Mouse (Mus musculus) intestine, embryonic 15.5 days (tissue): Measurements from ENCODE around the gene Usp20. TPM values are rescaled to one million over a fixed set of nuclear protein-coding genes. Genes with fewer than 3 reads are reported as not detected.

Source experiments
- ATAC-seq: fragments of 200-750 bp; cut with Nextera tagmentation; 2 replicates; pipeline ENCODE4 v1.8.0; 2017; ENCODE audit warnings: moderate TSS enrichment, moderate library complexity
- H3K27ac ChIP-seq: fragments of 300-500 bp; sonication (generic); 2 replicates; pipeline ENCODE4 v1.5.1; 2015; ENCODE audit warnings: mild to moderate bottlenecking, inconsistent platforms
- H3K27me3 ChIP-seq: fragments of 300-500 bp; sonication (generic); replicated peaks from 2 replicates; pipeline ENCODE4 v1.6.1; 2015; ENCODE audit warnings: inconsistent platforms
- H3K36me3 ChIP-seq: fragments of 300-500 bp; sonication (generic); 2 replicates; pipeline ENCODE4 v1.6.1; 2015; ENCODE audit warnings: inconsistent platforms
- H3K4me1 ChIP-seq: fragments of 300-500 bp; sonication (generic); replicated peaks from 2 replicates; pipeline ENCODE4 v1.6.1; 2015; ENCODE audit warnings: inconsistent platforms
- H3K4me2 ChIP-seq: fragments of 300-500 bp; sonication (generic); replicated peaks from 2 replicates; pipeline ENCODE4 v1.6.1; 2015; ENCODE audit warnings: mild to moderate bottlenecking, inconsistent platforms
- H3K4me3 ChIP-seq: fragments of 300-500 bp; sonication (generic); replicated peaks from 2 replicates; pipeline ENCODE4 v1.5.1; 2015; ENCODE audit warnings: inconsistent platforms
- H3K9ac ChIP-seq: fragments of 300-500 bp; sonication (generic); 2 replicates; pipeline ENCODE4 v1.6.1; 2015; ENCODE audit warnings: inconsistent platforms
- H3K9me3 ChIP-seq: fragments of 300-500 bp; sonication (generic); 2 replicates; pipeline ENCODE4 v1.6.1; 2016; ENCODE audit warnings: inconsistent platforms
- WGBS: fragments of 180-500 bp; shearing (Covaris S2); methylation state at CpG from one replicate; pipeline ENCODE4 v1.1.7; 2015; 5-methylcytosine and 5-hydroxymethylcytosine counted together
- polyA plus RNA-seq: library from polyadenylated mRNA; unstranded; fragments of >200 nt; fragmentation: Nextera tagmentation; extraction: Ambion mirVana; gene quantifications from 2 replicates; pipeline ENCODE4 v1.2.1, GENCODE M21; 2015

Usp20 gene
- polyA plus RNA-seq, 1 experiment from 2014 or later: 11.9 TPM

DNA sequence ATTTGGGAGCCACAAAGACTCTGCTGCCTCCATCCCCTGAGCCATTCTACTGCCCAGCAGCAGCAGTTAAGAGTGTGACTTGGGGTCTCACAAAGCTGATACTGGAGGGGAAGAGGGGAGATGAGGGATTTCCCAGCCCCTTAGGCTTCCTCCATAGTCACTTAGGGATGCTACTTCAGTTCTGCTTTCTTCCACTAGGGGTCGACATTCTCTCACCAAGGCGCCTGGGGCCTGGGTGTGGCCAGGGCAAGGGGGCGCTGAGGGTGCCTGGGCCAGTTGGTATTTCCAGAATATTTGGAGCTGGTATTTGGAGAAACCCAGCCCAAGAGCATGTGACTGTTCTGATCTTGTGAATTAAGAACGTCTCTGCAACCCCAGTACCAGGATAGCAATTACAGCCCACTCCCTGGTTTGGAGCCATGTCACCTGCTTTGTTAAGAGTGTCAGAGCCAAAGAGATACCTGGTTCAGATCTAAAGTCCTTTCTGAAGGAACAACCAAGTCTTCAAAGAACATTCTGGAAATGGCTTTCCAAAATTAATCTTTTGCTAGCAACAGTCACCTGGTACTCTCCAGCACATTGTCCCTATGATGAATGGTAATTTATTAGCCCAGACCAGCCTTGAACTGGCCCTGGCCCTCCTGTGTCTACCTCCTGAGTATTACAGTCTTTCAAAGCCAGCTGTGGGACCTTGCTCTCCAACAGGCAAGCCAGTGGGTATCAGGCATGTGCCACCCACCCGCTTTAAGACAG lies 42.7 kb downstream of the Usp20 start:
- no peaks in the 10 kb centered on the region for H3K4me1 ChIP-seq
- ATAC-seq: peak; percentile 61; the same call in 1 of the 2 replicates
- no peaks in the 10 kb centered on the region for H3K9me3 ChIP-seq
- no peak overlapping the region for H3K27ac ChIP-seq
- no peak overlapping the region for H3K4me3 ChIP-seq
- peaks cover 11% of the 10 kb centered on the region for H3K36me3 ChIP-seq
- WGBS: 27% methylated on average over 5 of the region's 5 CpGs
- H3K27me3 ChIP-seq: no peaks in the 10 kb centered on the region
- H3K9ac ChIP-seq: no peak overlapping the region
- no peak overlapping the region for H3K4me2 ChIP-seq

DNA sequence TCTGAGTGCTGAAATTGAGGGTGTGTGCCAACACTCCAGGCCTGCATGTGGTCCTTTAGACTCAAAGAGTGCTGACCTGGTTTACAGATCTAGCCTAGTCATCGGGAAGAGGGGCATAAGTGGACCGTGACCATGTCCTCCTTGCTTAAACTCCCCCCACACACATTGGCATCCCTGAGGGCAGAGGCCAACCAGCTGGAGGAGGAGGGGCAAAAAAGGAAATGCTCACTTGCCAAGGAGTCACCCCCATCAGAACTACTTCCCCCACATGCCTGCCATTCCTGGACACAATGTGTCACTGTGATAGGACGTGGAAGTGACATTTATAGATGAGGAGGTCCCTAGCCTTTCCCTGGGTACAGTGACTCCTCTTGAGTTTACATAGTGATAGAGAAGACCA lies 43.4 kb downstream of the Usp20 start:
- 79% methylated on average over 3 of the region's 3 CpGs for WGBS
- no peak for ATAC-seq
- Histone ChIP-seq H3K4me2 (no peak overlapping the region), H3K36me3 (peaks cover 13% of the 10 kb centered on the region), H3K9ac (no peak overlapping the region), H3K4me3 (no peak overlapping the region), H3K4me1 (no peaks in the 10 kb centered on the region), H3K9me3 (no peaks in the 10 kb centered on the region), H3K27ac (no peak overlapping the region), H3K27me3 (no peaks in the 10 kb centered on the region)

DNA sequence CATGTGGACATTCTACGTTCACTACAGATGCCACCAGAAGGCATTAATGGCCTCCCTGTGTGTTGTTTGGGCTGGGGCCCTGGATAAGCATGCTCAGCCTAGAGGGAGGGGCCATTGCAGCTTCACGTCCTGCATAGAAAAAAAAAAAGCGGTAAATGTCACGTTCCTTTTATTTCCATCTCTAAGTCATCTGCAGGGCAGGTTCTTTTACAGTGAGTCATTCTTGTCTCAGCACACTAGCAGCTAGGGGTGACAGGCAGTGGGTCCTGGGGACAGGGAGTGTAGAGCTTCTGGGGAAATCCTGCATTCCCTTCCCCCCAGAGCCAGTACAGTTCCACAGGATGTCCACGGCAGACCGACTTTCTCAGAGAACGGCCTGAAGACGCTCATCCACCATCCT lies 44.6 kb downstream of the Usp20 start:
- 62% methylated on average over 8 of the region's 8 CpGs for WGBS
- Histone ChIP-seq H3K27me3 (no peaks in the 10 kb centered on the region), H3K4me3 (no peak overlapping the region), H3K27ac (no peak overlapping the region), H3K36me3 (peaks cover 12% of the 10 kb centered on the region), H3K9ac (no peak overlapping the region), H3K9me3 (no peaks in the 10 kb centered on the region), H3K4me1 (no peaks in the 10 kb centered on the region), H3K4me2 (no peak overlapping the region)
- ATAC-seq: no peak; the same call in 1 of the 2 replicates

DNA sequence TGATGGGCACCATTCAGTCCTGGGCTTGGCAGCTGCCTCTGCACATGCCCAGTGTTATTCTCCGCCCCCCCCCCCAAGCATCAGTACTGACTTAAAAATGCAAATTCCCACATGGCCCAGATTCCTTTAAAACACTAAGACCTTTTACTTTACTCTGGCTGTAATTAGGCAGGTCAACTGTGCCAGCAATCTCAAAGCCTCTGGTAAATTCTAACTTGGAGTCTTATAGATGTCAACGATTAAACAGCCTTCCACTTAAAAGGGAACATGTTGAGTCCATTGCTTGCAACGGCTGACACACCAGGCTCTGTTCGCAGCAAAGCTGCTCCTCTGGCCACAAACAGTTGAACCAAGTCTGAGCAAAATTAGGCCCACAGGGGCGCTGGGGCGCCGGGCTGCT lies 49.9 kb downstream of the Usp20 start:
- 92% methylated on average over 7 of the region's 7 CpGs for WGBS
- ATAC-seq: no peak
- H3K36me3 ChIP-seq: peaks cover 42% of the 10 kb centered on the region

DNA sequence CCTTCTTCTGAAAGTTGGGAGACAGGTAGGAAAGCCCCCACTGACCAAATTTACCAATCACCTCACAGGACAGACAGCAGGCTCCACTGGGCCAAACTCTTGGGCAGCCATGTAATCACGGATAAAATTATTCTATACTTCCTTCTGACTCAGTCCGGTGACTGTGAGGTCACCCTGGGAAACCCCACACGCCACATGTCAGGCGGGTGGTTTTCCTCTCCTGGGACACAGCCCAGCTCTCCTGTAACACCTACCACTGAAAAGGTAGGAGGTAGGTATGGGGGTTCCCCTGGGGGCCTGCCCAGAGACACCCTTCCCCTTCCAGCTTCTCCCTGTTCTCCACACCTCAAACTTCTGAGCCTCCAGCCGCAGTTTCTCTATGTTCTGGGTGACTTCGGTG lies 54.7 kb downstream of the Usp20 start:
- 95% methylated on average over 6 of the region's 6 CpGs for WGBS
- Histone ChIP-seq H3K4me2 (no peak overlapping the region), H3K9me3 (no peaks in the 10 kb centered on the region), H3K27me3 (no peaks in the 10 kb centered on the region), H3K9ac (no peak overlapping the region), H3K27ac (no peak overlapping the region), H3K4me3 (no peak overlapping the region), H3K4me1 (no peaks in the 10 kb centered on the region), H3K36me3 (peaks cover 43% of the 10 kb centered on the region)
- ATAC-seq: no peak

More for the DNA sequence above, 49.9 kb downstream of the Usp20 start:
- Histone ChIP-seq H3K9me3 (no peaks in the 10 kb centered on the region), H3K4me2 (no peak overlapping the region), H3K27me3 (no peaks in the 10 kb centered on the region), H3K4me3 (no peak overlapping the region), H3K4me1 (no peaks in the 10 kb centered on the region), H3K9ac (no peak overlapping the region), H3K27ac (no peak overlapping the region)

DNA sequence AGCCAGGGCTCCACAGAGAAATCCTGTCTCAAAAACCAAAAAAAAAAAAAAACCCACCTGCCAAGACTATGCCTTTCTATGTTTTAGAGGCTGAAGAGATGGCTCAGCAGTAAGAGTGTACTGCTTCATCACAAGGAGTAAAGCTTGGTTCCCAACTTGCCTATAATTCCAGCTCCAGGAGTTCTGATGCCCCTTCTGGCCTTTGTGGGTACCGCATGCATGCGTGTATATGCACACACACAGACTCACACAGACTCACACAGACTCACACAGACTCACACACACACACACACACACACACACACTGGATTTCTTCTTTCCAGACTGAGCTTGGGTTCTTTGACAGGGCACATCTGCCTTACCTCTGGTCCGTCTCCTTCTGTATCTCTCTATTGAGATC lies 58.0 kb downstream of the Usp20 start:
- peaks cover 31% of the 10 kb centered on the region for H3K36me3 ChIP-seq
- 100% methylated on average over 3 of the region's 3 CpGs for WGBS
- H3K4me1 ChIP-seq: no peaks in the 10 kb centered on the region

DNA sequence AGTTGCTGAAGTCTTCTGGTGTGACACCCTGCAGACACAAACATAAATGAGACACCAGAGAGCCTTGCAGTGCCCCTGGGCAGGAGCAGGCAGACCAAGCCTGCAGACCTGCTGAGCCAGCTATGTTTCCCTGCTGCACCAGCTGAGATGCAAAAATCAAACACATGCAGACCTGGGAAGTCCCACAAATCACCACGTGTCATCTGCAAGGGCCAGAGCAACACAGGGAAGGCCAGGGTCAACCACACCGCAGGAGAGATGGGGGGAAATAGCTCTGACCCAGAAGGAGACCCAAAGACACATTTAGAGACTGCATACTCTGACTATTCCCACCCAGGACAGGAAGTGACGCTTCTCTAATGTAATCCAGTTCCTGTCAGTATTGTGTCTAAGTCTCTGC lies 58.4 kb downstream of the Usp20 start:
- Histone ChIP-seq H3K27ac (no peak overlapping the region), H3K36me3 (peaks cover 30% of the 10 kb centered on the region), H3K9me3 (no peaks in the 10 kb centered on the region), H3K4me3 (no peak overlapping the region), H3K9ac (no peak overlapping the region), H3K4me1 (no peaks in the 10 kb centered on the region), H3K4me2 (no peak overlapping the region), H3K27me3 (no peaks in the 10 kb centered on the region)
- 88% methylated on average over 3 of the region's 3 CpGs for WGBS
- ATAC-seq: no peak

More for the DNA sequence above, 58.0 kb downstream of the Usp20 start:
- no peak overlapping the region for H3K27ac ChIP-seq
- H3K4me3 ChIP-seq: no peak overlapping the region
- H3K9ac ChIP-seq: no peak overlapping the region
- H3K4me2 ChIP-seq: no peak overlapping the region
- no peaks in the 10 kb centered on the region for H3K9me3 ChIP-seq
- H3K27me3 ChIP-seq: no peaks in the 10 kb centered on the region
- ATAC-seq: no peak

DNA sequence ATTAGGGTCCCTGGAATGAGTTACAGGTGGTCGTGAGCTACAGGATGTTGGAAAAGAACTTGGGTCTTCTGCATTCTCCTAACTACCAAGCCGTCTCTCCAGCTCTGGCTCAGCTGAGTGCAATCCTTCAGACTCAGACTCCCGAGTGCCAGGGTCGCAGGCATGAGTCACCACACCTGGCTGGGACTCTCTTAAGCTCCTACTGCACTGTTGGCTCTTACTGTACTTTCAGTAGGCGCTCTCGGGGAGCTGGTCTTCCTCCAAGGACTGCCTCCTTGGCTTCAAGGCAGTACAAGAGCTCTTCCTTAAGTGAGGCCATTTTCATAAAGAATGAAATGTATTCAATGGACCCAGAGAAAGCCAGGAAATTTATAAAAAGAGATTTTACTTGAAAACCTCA lies 59.3 kb downstream of the Usp20 start:
- Histone ChIP-seq H3K27ac (no peak overlapping the region), H3K4me1 (no peaks in the 10 kb centered on the region), H3K9me3 (no peaks in the 10 kb centered on the region), H3K9ac (no peak overlapping the region), H3K36me3 (peaks cover 21% of the 10 kb centered on the region), H3K4me3 (no peak overlapping the region), H3K4me2 (no peak overlapping the region), H3K27me3 (no peaks in the 10 kb centered on the region)
- ATAC-seq: no peak
- 83% methylated on average over 6 of the region's 6 CpGs for WGBS

DNA sequence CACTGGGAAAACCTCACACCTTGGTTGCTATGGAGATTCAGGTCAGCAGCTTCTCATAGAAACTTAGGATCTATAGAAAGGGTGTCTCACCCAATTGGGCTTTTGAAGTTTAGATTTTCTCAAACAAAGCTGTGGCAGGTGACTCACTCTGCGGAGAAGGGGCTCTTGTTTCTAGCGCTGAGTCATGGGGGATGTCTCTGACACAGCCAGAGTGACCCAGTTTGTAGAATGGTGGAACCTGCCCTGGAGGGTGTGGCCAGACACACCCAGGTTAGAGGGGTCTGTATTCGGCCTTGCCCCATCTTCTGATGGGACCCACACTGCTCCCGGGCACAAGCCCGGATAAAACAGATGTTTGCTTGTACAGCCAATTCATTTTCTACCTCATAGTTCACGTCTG lies 60.8 kb downstream of the Usp20 start:
- WGBS: 77% methylated on average over 6 of the region's 6 CpGs
- H3K9ac ChIP-seq: no peak overlapping the region
- no peaks in the 10 kb centered on the region for H3K27me3 ChIP-seq
- no peaks in the 10 kb centered on the region for H3K9me3 ChIP-seq
- H3K4me2 ChIP-seq: no peak overlapping the region
- no peak overlapping the region for H3K27ac ChIP-seq
- ATAC-seq: no peak
- H3K36me3 ChIP-seq: peaks cover 14% of the 10 kb centered on the region; the same call in 1 of the 2 replicates
- H3K4me3 ChIP-seq: no peak overlapping the region
- no peaks in the 10 kb centered on the region for H3K4me1 ChIP-seq

DNA sequence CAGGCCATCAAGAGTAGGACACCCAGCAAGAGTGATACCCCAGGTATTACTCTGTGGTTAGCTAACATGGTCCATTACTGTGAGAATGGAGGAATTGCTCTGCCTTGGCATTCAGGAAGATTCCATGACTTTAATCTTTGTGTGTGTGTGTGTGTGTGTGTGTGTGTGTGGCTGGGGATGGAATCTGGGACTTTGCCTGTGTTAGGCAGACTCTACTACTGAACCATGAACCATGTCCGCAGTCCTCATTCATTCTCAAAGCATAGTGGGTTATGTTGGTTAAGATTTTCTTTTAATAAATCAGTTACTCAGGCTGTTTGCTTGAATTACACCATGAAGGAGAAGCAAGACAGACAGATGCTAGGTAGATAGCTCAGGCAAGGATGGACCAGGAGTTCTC lies 61.8 kb downstream of the Usp20 start:
- H3K27me3 ChIP-seq: no peaks in the 10 kb centered on the region
- ATAC-seq: no peak
- H3K4me2 ChIP-seq: no peak overlapping the region
- H3K27ac ChIP-seq: no peak overlapping the region
- 89% methylated on average over 1 of the region's 1 CpGs for WGBS
- no peaks in the 10 kb centered on the region for H3K4me1 ChIP-seq
- no peaks in the 10 kb centered on the region for H3K9me3 ChIP-seq
- H3K36me3 ChIP-seq: peaks cover 14% of the 10 kb centered on the region; the same call in 1 of the 2 replicates
- no peak overlapping the region for H3K4me3 ChIP-seq
- no peak overlapping the region for H3K9ac ChIP-seq

DNA sequence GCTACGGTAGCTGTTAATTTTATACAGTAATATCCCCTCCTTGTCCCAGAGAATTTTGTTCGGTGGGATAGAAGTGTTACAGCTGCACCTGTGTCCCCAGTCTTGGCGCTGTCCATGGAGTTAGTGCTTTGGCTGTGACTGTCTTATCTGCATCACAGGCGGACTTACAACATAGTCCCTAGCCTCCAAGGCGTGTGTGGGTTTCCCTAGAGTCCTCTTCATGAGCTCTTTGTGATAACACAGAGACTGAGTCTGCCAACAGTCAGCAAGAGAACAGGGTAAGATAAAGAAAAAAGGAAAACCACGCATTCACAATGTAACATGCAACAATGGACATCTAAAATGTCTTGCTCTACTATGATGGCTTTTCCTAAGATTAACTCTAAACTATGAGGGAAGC lies 66.0 kb downstream of the Usp20 start:
- H3K9me3 ChIP-seq: no peaks in the 10 kb centered on the region
- H3K9ac ChIP-seq: no peak overlapping the region
- no peaks in the 10 kb centered on the region for H3K36me3 ChIP-seq
- WGBS: 94% methylated on average over 6 of the region's 6 CpGs
- no peaks in the 10 kb centered on the region for H3K27me3 ChIP-seq
- no peak overlapping the region for H3K27ac ChIP-seq
- H3K4me2 ChIP-seq: no peak overlapping the region
- no peak for ATAC-seq
- no peaks in the 10 kb centered on the region for H3K4me1 ChIP-seq
- H3K4me3 ChIP-seq: no peak overlapping the region

DNA sequence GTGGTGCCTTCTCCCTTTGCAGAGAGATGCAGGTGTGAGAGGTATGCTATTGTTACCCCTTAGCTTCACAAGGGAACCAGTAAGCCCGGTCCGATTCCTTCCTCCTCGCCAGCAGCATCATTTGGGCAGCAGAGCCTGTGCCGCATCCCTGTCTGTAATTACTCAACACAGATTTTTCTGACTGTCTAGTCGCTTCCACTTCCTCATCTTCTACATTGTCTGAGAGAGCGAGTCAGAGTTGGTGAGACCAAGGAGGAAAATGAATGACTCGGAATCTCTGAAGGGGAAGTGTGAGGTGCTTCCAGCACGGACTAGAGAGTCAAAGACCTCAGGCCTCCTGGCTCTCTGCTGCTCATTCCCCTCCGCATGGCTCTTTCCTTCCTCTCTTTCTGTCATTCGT lies 70.4 kb downstream of the Usp20 start:
- Histone ChIP-seq H3K27ac (no peak overlapping the region), H3K9me3 (no peaks in the 10 kb centered on the region), H3K36me3 (peaks cover 3% of the 10 kb centered on the region; the same call in 1 of the 2 replicates), H3K27me3 (no peaks in the 10 kb centered on the region), H3K4me2 (no peak overlapping the region), H3K4me3 (no peak overlapping the region), H3K4me1 (no peaks in the 10 kb centered on the region), H3K9ac (no peak overlapping the region)
- 86% methylated on average over 10 of the region's 10 CpGs for WGBS
- ATAC-seq: no peak

DNA sequence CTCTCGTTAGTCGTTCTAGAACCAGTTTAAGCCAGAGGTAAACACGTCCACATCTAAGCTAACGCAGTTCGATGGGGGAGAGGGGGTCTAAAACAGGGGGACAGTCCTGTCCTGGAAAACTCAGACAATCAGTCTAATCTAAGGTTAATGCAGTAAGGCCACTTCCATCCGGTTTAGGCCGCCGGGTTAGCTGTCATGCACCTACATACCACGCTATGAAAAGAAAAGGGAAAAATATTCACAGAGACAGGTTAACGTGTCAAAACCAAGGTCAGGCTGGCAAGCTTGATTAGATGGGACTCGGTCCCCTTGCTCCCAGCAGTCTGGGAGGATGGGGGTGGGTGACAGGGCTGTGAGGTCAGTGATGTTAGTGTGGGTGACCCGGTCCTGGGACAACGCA lies 71.3 kb downstream of the Usp20 start:
- no peak overlapping the region for H3K4me3 ChIP-seq
- no peaks in the 10 kb centered on the region for H3K27me3 ChIP-seq
- H3K9me3 ChIP-seq: no peaks in the 10 kb centered on the region
- H3K4me2 ChIP-seq: no peak overlapping the region
- 90% methylated on average over 13 of the region's 13 CpGs for WGBS
- no peak for ATAC-seq
- H3K36me3 ChIP-seq: peaks cover 3% of the 10 kb centered on the region; the same call in 1 of the 2 replicates
- no peak overlapping the region for H3K9ac ChIP-seq
- no peak overlapping the region for H3K27ac ChIP-seq
- no peaks in the 10 kb centered on the region for H3K4me1 ChIP-seq
